In the genomic region with DNA sequence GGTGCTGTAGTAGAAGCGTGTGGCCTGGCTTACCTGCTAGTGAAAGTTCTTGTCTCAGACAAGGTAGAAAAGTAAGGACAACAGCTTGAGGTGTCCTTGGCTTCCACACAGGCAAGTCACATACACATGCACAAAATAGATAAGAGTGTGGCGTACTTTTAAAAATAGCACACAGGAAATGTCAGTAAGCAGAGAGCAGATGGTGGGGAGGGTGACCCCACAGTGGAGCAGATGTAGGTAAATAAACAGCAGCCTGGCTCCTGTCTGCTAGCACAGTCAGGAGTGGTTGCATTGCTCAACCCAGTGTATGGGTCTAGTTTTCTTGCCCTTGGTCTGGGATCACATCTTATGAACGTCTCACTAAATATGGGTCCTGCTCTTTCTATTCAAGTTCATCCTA, we compare ENCODE assay signal across 14 mouse cellular contexts. TPM values are rescaled to one million over a fixed set of nuclear protein-coding genes. Genes with fewer than 3 reads are reported as not detected.
DNase-seq lines count a peak whose midpoint lies in the region; ATAC-seq and TF ChIP-seq lines count a peak whose summit lies in the region.
"Had no signal": no experiment of that assay in that cellular context is flagged by ENCODE, and none has a peak within 500 bp of the region (broad histone marks: within the 10 kb centered on the region; RNA-seq: fewer than 3 reads in every experiment).

No protein-coding gene starts in this region.

- WGBS in heart, embryonic 10.5 days: 53% methylated on average over 3 of the region's 3 CpGs
- WGBS in liver, embryonic 14.5 days (ENCODE audit: insufficient replicate concordance): 20% methylated on average over 3 of the region's 3 CpGs

- peaks cover 28% of the 10 kb centered on the region for H3K4me1 ChIP-seq in heart, embryonic 10.5 days
- peaks cover 16 to 21% of the 10 kb centered on the region in 2 experiments for H3K4me1 ChIP-seq in liver, embryonic 14.5 days (replicated peaks; ENCODE audit: control insufficient read depth in 2 of 2, insufficient read depth in 2 of 2, low read length in 1 of 2)

- H3K4me3 ChIP-seq in heart, embryonic 10.5 days: peak overlapping the region; percentile 22; the same call in 1 of the 2 replicates
- no peak overlapping the region for H3K4me3 ChIP-seq in liver, embryonic 14.5 days (ENCODE audit: insufficient read depth in 1 of 2, low read depth in 2 of 2, low read length in 2 of 2)
- H3K4me3 ChIP-seq: forebrain, embryonic 12.5 days; limb, embryonic 15.5 days; midbrain, embryonic 13.5 days had no signal

- H3K9ac ChIP-seq in liver, embryonic 14.5 days (replicated peaks): no peak overlapping the region
- H3K9ac ChIP-seq: forebrain, embryonic 12.5 days; hindbrain, embryonic 14.5 days; limb, embryonic 15.5 days; midbrain, embryonic 13.5 days had no signal

- TF ChIP-seq EP300 in liver, embryonic 14.5 days (IDR thresholded peaks at IDR 0.05; ENCODE audit: low read depth): no peak

- no peak for TF ChIP-seq CTCF in liver, embryonic 14.5 days (IDR thresholded peaks at IDR 0.05; ENCODE audit: low read depth)

- no peak overlapping the region for H3K4me2 ChIP-seq in liver, embryonic 14.5 days (ENCODE audit: low read depth)
- H3K4me2 ChIP-seq: forebrain, embryonic 12.5 days; hindbrain, embryonic 14.5 days; limb, embryonic 15.5 days; midbrain, embryonic 13.5 days had no signal

- H3K27me3 ChIP-seq in heart, embryonic 10.5 days (ENCODE audit: insufficient read depth, poor library complexity, severe bottlenecking): no peaks in the 10 kb centered on the region
- no peaks in the 10 kb centered on the region for H3K27me3 ChIP-seq in liver, embryonic 14.5 days (ENCODE audit: control insufficient read depth, insufficient read depth, low read length)
- H3K27me3 ChIP-seq: forebrain, embryonic 12.5 days; limb, embryonic 15.5 days; midbrain, embryonic 13.5 days had no signal

- H3K36me3 ChIP-seq in heart, embryonic 10.5 days: peaks cover 87% of the 10 kb centered on the region
- H3K36me3 ChIP-seq in liver, embryonic 14.5 days (replicated peaks; ENCODE audit: control insufficient read depth, insufficient read depth, low read depth): peaks cover 41% of the 10 kb centered on the region

- ATAC-seq in liver, embryonic 14.5 days (ENCODE audit: insufficient read depth): peak; percentile 71
- ATAC-seq: midbrain, embryonic 13.5 days had no signal

- H3K9me3 ChIP-seq in heart, embryonic 10.5 days: no peaks in the 10 kb centered on the region
- no peaks in the 10 kb centered on the region for H3K9me3 ChIP-seq in liver, embryonic 14.5 days (ENCODE audit: control insufficient read depth, low read length)
- H3K9me3 ChIP-seq: forebrain, embryonic 12.5 days; limb, embryonic 15.5 days; midbrain, embryonic 13.5 days had no signal

- DNase-seq in gastrocnemius, adult 18-20 months (ENCODE audit: low spot score): peak; percentile 39
- no peak for DNase-seq in gastrocnemius, postnatal 4 days (ENCODE audit: low spot score in 2 of 2)
- DNase-seq in 416B (ENCODE audit: low read depth): peak; percentile 87
- DNase-seq in heart, embryonic 10.5 days (ENCODE audit: low spot score): no peak
- DNase-seq in liver, embryonic 14.5 days (ENCODE audit: low read depth in 3 of 3, low spot score in 3 of 3): no peak
- no peak for DNase-seq in embryo, embryonic 9.5 days (ENCODE audit: extremely low spot score)
- no peak for DNase-seq in left cerebral cortex, postnatal 25 days (ENCODE audit: low spot score in 2 of 2)
- no peak for DNase-seq in left cerebral cortex, adult 18-20 months (ENCODE audit: low spot score in 2 of 2)
- DNase-seq: B cell, adult 2 months; right cerebral cortex, postnatal 4 days had no signal

- H3K27ac ChIP-seq in heart, embryonic 10.5 days: peak overlapping the region; percentile 69; the same call in 1 of the 2 replicates
- peak overlapping the region; percentile 20 for H3K27ac ChIP-seq in liver, embryonic 14.5 days
- H3K27ac ChIP-seq: forebrain, embryonic 12.5 days; hindbrain, embryonic 14.5 days; limb, embryonic 15.5 days; midbrain, embryonic 13.5 days had no signal

- intact Hi-C loops in left cerebral cortex, postnatal 25 days (cut with DNase I): no loop called here

RNA-seq across cellular contexts. Expression of a gene that starts 17.8 kb away (rescaled TPM):
- 10 to 100 TPM; 18.4 to 19.5 TPM for total RNA-seq in gastrocnemius, adult 18-20 months (2021)
- 10 to 100 TPM; 16.2 to 19.5 TPM for total RNA-seq in gastrocnemius, postnatal 4 days (2021)
- 16.5 and 17.4 TPM in 2 replicates for polyA plus RNA-seq in heart, embryonic 10.5 days (2016; fragmentation: Nextera tagmentation; extraction: Ambion mirVana)
- 7.6 and 8.6 TPM in 2 replicates for polyA plus RNA-seq in liver, embryonic 14.5 days (2012; rRNA removed)
- 6.8 and 7.5 TPM in 2 replicates for polyA plus RNA-seq in liver, embryonic 14.5 days (2014; fragmentation: Nextera tagmentation; extraction: Ambion mirVana)
- total RNA-seq in left cerebral cortex, postnatal 25 days (2021): 10 to 100 TPM; 72.0 to 74.4 TPM
- 10 to 100 TPM; 76.0 to 84.0 TPM for total RNA-seq in left cerebral cortex, adult 18-20 months (2021)

RNA-seq across cellular contexts. Expression of a gene that starts 18.0 kb away (rescaled TPM):
- 10 to 100 TPM; 37.5 to 45.6 TPM for total RNA-seq in gastrocnemius, adult 18-20 months (2021)
- total RNA-seq in gastrocnemius, postnatal 4 days (2021): 10 to 100 TPM; 22.6 to 23.3 TPM
- polyA plus RNA-seq in heart, embryonic 10.5 days (2016; fragmentation: Nextera tagmentation; extraction: Ambion mirVana): 71.2 and 90.0 TPM in 2 replicates
- 21.7 and 23.9 TPM in 2 replicates for polyA plus RNA-seq in liver, embryonic 14.5 days (2012; rRNA removed)
- 25.8 and 28.4 TPM in 2 replicates for polyA plus RNA-seq in liver, embryonic 14.5 days (2014; fragmentation: Nextera tagmentation; extraction: Ambion mirVana)
- 10 to 100 TPM; 59.7 to 61.3 TPM for total RNA-seq in left cerebral cortex, postnatal 25 days (2021)
- total RNA-seq in left cerebral cortex, adult 18-20 months (2021): 10 to 100 TPM; 57.9 to 58.9 TPM

RNA-seq across cellular contexts. Expression of a gene that starts 27.5 kb away (rescaled TPM):
- total RNA-seq in gastrocnemius, adult 18-20 months (2021): 1 to 10 TPM in 1 of 2 experiments, under 1 TPM in 1; 0.73 to 1.0 TPM
- total RNA-seq in gastrocnemius, postnatal 4 days (2021): 1 to 10 TPM; 6.3 to 7.0 TPM
- polyA plus RNA-seq in heart, embryonic 10.5 days (2016; fragmentation: Nextera tagmentation; extraction: Ambion mirVana): 21.8 and 42.2 TPM in 2 replicates
- polyA plus RNA-seq in liver, embryonic 14.5 days (2012; rRNA removed): 1.9 and 2.2 TPM in 2 replicates
- 1.1 and 2.0 TPM in 2 replicates for polyA plus RNA-seq in liver, embryonic 14.5 days (2014; fragmentation: Nextera tagmentation; extraction: Ambion mirVana)
- total RNA-seq in left cerebral cortex, postnatal 25 days (2021): under 1 TPM; 0.57 to 0.94 TPM
- total RNA-seq in left cerebral cortex, adult 18-20 months (2021): 1 to 10 TPM; 1.1 to 1.2 TPM

Comparison
In these comparisons a context has a peak if more than half of its experiments do, and no peak if none do; other contexts are left out.
1. DNase-seq: peak in gastrocnemius, adult 18-20 months (single experiment) and 416B (single experiment); none in gastrocnemius, postnatal 4 days (0 of 2), heart, embryonic 10.5 days (single experiment), liver, embryonic 14.5 days (0 of 3), embryo, embryonic 9.5 days (single experiment), left cerebral cortex, postnatal 25 days (0 of 2) and left cerebral cortex, adult 18-20 months (0 of 2).